Mouse (Mus musculus): ENCODE data around the gene Pde8a. TPM values are rescaled to one million over a fixed set of nuclear protein-coding genes. Genes with fewer than 3 reads are reported as not detected.

The Pde8a gene
- polyA plus RNA-seq, 1 experiment from 2014 or later, result 2.1 TPM

DNA sequence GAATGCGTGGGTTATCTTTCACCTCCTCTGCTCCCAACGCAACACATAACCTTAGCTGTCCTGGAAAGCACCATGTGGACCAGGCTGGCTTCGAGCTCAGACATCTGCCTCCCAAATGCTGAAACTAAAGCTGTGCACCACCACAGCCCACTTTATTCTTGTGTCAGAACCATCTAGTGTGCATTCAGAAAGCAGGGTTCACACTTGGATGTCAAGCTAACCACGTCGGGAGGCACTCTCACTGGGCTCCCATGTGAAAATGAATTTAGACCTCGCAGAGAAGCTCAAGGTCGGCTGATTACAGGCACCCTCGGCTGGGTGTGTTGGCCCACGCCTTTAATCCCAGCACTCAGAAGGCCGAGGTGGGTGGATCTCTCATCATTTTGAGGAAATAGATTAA, 130.4 kb downstream of the Pde8a start:
- ATAC-seq (ENCODE audit: low FRiP score), result no peak
- Histone ChIP-seq H3K9ac (peak overlapping the region; percentile 99), H3K27ac (no peak overlapping the region), H3K36me3 (peaks cover 47% of the 10 kb centered on the region), H3K27me3 (no peaks in the 10 kb centered on the region; the same call in 1 of the 2 replicates), H3K4me2 (peak overlapping the region; percentile 94), H3K4me3 (peak overlapping the region; percentile 94), H3K9me3 (no peaks in the 10 kb centered on the region), H3K4me1 (replicated peaks) (peaks cover 25% of the 10 kb centered on the region)
- WGBS, result 18% methylated on average over 10 of the region's 10 CpGs

DNA sequence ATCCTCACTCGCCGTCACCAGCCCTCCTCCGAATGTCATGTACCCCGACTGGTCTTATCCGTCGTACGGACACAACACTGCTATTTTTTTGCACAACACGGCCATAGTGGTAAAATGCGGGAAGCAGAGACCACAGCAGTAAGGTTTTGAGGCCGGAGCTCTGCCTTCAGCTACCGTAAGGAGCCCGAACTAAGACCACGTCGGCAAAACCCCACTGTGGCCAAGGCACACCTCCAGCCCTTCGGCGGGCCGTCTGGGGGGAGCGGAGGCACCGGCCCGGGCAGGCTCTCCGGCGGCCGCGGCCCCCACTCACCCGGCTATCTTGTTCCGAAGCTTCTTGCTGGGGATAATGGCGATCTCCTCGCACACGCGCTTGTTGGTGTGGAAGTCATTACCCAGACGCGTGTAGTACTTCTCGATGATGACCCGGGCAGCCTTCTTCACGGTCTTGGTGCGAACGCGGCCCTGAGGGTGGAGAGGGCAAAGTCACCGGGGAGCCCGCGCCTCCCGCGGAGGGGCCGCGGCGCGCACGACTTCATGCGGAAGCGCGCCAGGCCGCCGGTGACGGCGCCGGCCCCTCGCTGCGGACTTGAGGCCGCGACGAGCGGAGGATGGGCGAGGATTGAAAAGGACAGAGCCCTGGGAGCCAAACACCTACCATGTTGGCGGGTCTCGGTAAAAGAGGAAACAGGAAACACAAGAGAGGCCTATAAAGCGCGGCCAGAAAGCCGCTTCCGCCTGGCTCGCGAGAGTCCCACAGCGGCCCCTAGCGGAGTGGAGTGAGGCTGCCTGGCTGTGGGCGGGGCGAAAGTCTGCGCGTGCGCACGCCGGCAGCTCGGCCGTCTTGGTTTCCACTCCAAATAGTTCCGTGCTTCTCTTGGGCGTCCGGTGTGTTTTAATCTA, 131.4 kb downstream of the Pde8a start, which contains the start of gene Rps17:
Gene Rps17 (minus strand): TSS at position 711 of the 903 bp plus-strand sequence.
- H3K9me3 ChIP-seq, result no peaks in the 10 kb centered on the region
- peak within 1 kb of the TSS; percentile 94 for H3K4me3 ChIP-seq
- H3K4me1 ChIP-seq (replicated peaks), result peaks cover 25% of the 10 kb centered on the region
- peaks cover 38% of the 10 kb centered on the region for H3K36me3 ChIP-seq
- H3K4me2 ChIP-seq, result peak within 1 kb of the TSS; percentile 94
- under 1% methylated on average over 85 of the region's 85 CpGs for WGBS
- ATAC-seq (ENCODE audit: low FRiP score), result peak; percentile 93
- H3K9ac ChIP-seq, result peak within 1 kb of the TSS; percentile 99
- H3K27ac ChIP-seq, result peak within 1 kb of the TSS; percentile 93
- no peaks in the 10 kb centered on the region; the same call in 1 of the 2 replicates for H3K27me3 ChIP-seq

GRCm38 (mm10) chr7:81345447-81346170, 132.2 kb downstream of the Pde8a start:
- peak; percentile 4; the same call in 1 of the 2 replicates for ATAC-seq (ENCODE audit: low FRiP score)
- peaks cover 25% of the 10 kb centered on the region for H3K4me1 ChIP-seq (replicated peaks)
- peak overlapping the region; percentile 93 for H3K27ac ChIP-seq
- 63% methylated on average over 15 of the region's 15 CpGs for WGBS
- no peaks in the 10 kb centered on the region; the same call in 1 of the 2 replicates for H3K27me3 ChIP-seq
- peak overlapping the region; percentile 74 for H3K9ac ChIP-seq
- H3K36me3 ChIP-seq, result peaks cover 29% of the 10 kb centered on the region
- no peaks in the 10 kb centered on the region for H3K9me3 ChIP-seq
- H3K4me3 ChIP-seq, result peak overlapping the region; percentile 94
- H3K4me2 ChIP-seq, result peak overlapping the region; percentile 52

DNA sequence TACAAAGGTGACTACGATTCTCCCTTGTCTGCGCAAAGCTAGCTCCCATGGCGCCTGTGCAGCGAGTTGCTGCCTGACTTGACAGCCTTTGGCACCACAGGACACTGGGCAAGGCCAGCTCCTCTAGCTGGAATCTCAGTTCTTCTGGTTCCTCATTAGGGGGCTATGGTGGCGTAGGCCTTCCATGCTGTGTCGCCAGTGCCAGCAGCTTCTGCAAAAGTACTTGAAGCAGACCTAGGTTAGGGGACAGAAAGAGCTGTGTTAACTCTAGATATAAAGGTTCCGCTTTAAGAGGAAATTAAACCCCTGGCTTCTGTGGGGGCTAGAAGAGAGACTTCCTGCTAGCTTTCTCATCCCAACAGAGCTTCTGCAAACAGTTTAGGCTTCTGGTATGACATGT, 134.8 kb downstream of the Pde8a start:
- Histone ChIP-seq H3K27me3 (no peaks in the 10 kb centered on the region; the same call in 1 of the 2 replicates), H3K4me1 (replicated peaks) (peaks cover 10% of the 10 kb centered on the region), H3K4me3 (no peak overlapping the region), H3K4me2 (no peak overlapping the region), H3K9ac (no peak overlapping the region), H3K36me3 (peaks cover 3% of the 10 kb centered on the region), H3K27ac (no peak overlapping the region), H3K9me3 (no peaks in the 10 kb centered on the region)
- no peak for ATAC-seq (ENCODE audit: low FRiP score)
- WGBS, result 59% methylated on average over 7 of the region's 7 CpGs

- Histone ChIP-seq H3K4me2 (no peak overlapping the region), H3K27me3 (no peaks in the 10 kb centered on the region; the same call in 1 of the 2 replicates), H3K4me3 (no peak overlapping the region), H3K36me3 (no peaks in the 10 kb centered on the region), H3K9me3 (no peaks in the 10 kb centered on the region), H3K9ac (no peak overlapping the region), H3K27ac (no peak overlapping the region), H3K4me1 (replicated peaks) (no peaks in the 10 kb centered on the region)
- 77% methylated on average over 4 of the region's 4 CpGs for WGBS
- no peak for ATAC-seq (ENCODE audit: low FRiP score)
Measured at GRCm38 (mm10) chr7:81351826-81352225, 138.4 kb downstream of the Pde8a start.

DNA sequence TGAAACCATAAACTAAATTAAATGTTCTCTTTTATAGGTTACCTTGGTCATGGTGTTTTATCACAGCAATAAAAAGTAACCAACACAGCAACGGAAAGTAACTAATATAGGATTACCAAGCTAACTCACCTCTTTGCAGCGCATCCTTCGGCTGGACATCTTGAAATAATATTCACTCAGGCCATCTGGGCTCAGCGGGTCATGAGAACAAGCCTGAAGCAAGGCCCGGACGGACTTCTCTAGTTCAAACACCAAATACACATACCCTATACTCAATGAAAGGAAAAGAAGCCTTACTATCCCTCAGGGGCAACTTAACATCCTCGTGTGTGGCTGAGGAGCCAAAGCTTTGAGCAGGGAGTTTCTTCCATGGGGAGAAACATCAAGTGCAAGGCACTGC, 142.3 kb downstream of the Pde8a start:
- Histone ChIP-seq H3K4me3 (no peak overlapping the region), H3K27me3 (no peaks in the 10 kb centered on the region), H3K9ac (no peak overlapping the region), H3K36me3 (no peaks in the 10 kb centered on the region), H3K4me1 (replicated peaks) (no peaks in the 10 kb centered on the region), H3K9me3 (no peaks in the 10 kb centered on the region), H3K4me2 (no peak overlapping the region), H3K27ac (no peak overlapping the region)
- ATAC-seq (ENCODE audit: low FRiP score), result no peak
- 88% methylated on average over 7 of the region's 7 CpGs for WGBS

- no peak overlapping the region for H3K4me3 ChIP-seq
- no peaks in the 10 kb centered on the region for H3K27me3 ChIP-seq
- H3K36me3 ChIP-seq, result no peaks in the 10 kb centered on the region
- 82% methylated on average over 1 of the region's 1 CpGs for WGBS
- no peak overlapping the region for H3K4me2 ChIP-seq
- H3K9ac ChIP-seq, result no peak overlapping the region
- H3K27ac ChIP-seq, result no peak overlapping the region
- H3K9me3 ChIP-seq, result no peaks in the 10 kb centered on the region
- ATAC-seq (ENCODE audit: low FRiP score), result no peak
- H3K4me1 ChIP-seq (replicated peaks), result no peaks in the 10 kb centered on the region
Measured at GRCm38 (mm10) chr7:81356360-81356759, 143.0 kb downstream of the Pde8a start.

DNA sequence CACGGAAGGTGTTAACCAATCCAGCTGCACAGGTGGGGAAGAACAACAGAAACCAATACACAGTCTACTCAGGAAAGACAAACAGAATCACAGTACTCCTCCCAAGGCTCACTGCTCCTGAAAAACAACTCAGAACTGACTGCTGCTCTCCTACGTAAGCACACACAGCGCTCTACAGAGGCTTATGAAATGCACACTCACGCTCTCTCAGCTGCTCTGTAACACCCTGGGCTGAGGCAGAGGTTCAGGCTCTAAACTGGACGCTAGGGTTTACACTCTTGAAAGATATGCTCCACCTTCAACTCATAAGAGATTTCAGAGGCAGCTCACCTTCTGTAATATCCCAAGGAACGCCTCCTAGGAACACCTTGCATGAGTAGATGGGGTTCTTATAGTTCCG, 143.6 kb downstream of the Pde8a start:
- H3K27ac ChIP-seq, result no peak overlapping the region
- H3K4me3 ChIP-seq, result no peak overlapping the region
- WGBS, result 86% methylated on average over 7 of the region's 7 CpGs
- no peak overlapping the region for H3K4me2 ChIP-seq
- no peaks in the 10 kb centered on the region for H3K36me3 ChIP-seq
- no peaks in the 10 kb centered on the region for H3K9me3 ChIP-seq
- H3K27me3 ChIP-seq, result no peaks in the 10 kb centered on the region
- H3K9ac ChIP-seq, result no peak overlapping the region
- no peak for ATAC-seq (ENCODE audit: low FRiP score)
- H3K4me1 ChIP-seq (replicated peaks), result no peaks in the 10 kb centered on the region

DNA sequence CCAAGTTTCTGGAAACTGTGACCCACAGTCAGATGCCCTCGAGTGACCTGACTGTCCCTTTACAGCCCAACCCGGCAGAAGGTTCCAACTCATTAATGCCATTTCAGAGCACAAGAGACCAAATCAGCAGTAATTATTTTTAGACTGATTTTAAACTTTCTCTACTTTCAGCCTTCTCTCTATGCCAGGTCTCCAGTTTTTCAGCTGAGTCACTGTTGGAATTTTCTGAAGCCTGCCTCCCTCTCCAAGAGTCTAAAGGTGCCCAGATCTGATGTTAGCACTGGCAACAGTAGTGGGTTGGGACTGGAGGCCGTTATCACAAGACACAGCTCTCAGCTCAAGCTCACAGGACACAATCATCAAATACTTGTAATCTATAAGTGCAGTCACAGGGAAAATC, 154.6 kb downstream of the Pde8a start:
- H3K27me3 ChIP-seq, result no peaks in the 10 kb centered on the region
- no peak overlapping the region for H3K4me2 ChIP-seq
- H3K4me3 ChIP-seq, result no peak overlapping the region
- no peak for ATAC-seq (ENCODE audit: low FRiP score)
- H3K9ac ChIP-seq, result no peak overlapping the region
- H3K4me1 ChIP-seq (replicated peaks), result peaks cover 15% of the 10 kb centered on the region
- no peaks in the 10 kb centered on the region for H3K9me3 ChIP-seq
- WGBS, result 83% methylated on average over 3 of the region's 3 CpGs
- no peaks in the 10 kb centered on the region for H3K36me3 ChIP-seq
- no peak overlapping the region for H3K27ac ChIP-seq

- Histone ChIP-seq H3K27ac (no peak overlapping the region), H3K9ac (no peak overlapping the region), H3K27me3 (0 out of 2 replicates have a peak, but pooled peaks cover 3% of the 10 kb centered on the region), H3K9me3 (no peaks in the 10 kb centered on the region), H3K4me1 (replicated peaks) (peaks cover 15% of the 10 kb centered on the region), H3K4me2 (no peak overlapping the region), H3K4me3 (no peak overlapping the region), H3K36me3 (no peaks in the 10 kb centered on the region)
- 66% methylated on average over 3 of the region's 3 CpGs for WGBS
- no peak for ATAC-seq (ENCODE audit: low FRiP score)
Measured at GRCm38 (mm10) chr7:81369724-81370123, 156.3 kb downstream of the Pde8a start.

GRCm38 (mm10) chr7:81371811-81372210, 158.4 kb downstream of the Pde8a start:
- Histone ChIP-seq H3K27ac (no peak overlapping the region), H3K9me3 (no peaks in the 10 kb centered on the region), H3K9ac (peak overlapping the region; percentile 65), H3K4me2 (peak overlapping the region; percentile 55), H3K36me3 (no peaks in the 10 kb centered on the region), H3K4me3 (peak overlapping the region; percentile 33; the same call in 1 of the 2 replicates), H3K27me3 (0 out of 2 replicates have a peak, but pooled peaks cover 3% of the 10 kb centered on the region), H3K4me1 (replicated peaks) (peaks cover 15% of the 10 kb centered on the region)
- ATAC-seq (ENCODE audit: low FRiP score), result peak; percentile 71
- whole genome bisulfite sequencing, result 12% methylated on average over 5 of the region's 5 CpGs

GRCm38 (mm10) chr7:81372337-81372920, 159.0 kb downstream of the Pde8a start:
- Histone ChIP-seq H3K27me3 (0 out of 2 replicates have a peak, but pooled peaks cover 3% of the 10 kb centered on the region), H3K9ac (peak overlapping the region; percentile 65), H3K4me3 (peak overlapping the region; percentile 33), H3K9me3 (no peaks in the 10 kb centered on the region), H3K4me1 (replicated peaks) (peaks cover 15% of the 10 kb centered on the region), H3K36me3 (no peaks in the 10 kb centered on the region), H3K4me2 (peak overlapping the region; percentile 55), H3K27ac (no peak overlapping the region)
- WGBS, result 6% methylated on average over 13 of the region's 13 CpGs
- ATAC-seq (ENCODE audit: low FRiP score), result peak; percentile 95

Data from hindbrain, embryonic 13.5 days (tissue).